Mouse (Mus musculus) mouse embryonic stem cell (cell line): Measurements from ENCODE around the gene Cxcl5.

Experiments used
- in situ Hi-C, 2 experiments: fragments of 300-500 bp; cut with MboI; formaldehyde crosslinking; loops; 1 replicate in 1 of 2; 3 replicates in 1 of 2; pipeline ENCODE4 v1.14.3; 2019 to 2020; ENCODE audit warnings: low sequenced_read_pairs in 2 of 2, low pct_unique_long_range_greater_than_20kb in 1 of 2, mixed read lengths in 1 of 2; ENCODE audit not compliant: unreplicated experiment in 1 of 2

Cxcl5 gene

GRCm38 (mm10) chr5:90777621-90778020 lies 18.5 kb downstream of the Cxcl5 start:
- in situ Hi-C loops, result loop anchor here in 1 of 2 experiments (25.0 kb wide), 1 partner anchor 115 kb away; no protein-coding TSS in a partner anchor

DNA sequence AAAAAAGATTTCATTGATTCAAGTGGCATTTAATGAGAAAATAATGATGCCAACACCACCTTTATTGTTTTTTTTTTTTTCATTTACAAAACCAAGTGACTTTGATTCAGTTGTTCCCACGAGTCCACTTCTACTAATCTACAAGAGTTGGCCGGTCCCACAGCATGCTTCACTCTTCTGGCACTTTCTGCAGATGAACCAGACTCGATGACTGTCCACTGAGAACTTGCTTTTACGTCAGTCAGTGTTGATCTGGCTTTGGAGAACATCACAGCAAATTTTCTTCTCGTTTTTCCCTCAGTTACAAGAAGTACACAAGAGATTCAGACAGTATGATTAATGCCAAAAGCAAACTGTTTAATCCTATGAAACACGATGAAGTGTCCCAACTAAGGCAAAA lies 19.7 kb downstream of the Cxcl5 start:
- in situ Hi-C loops, result loop anchor here in 1 of 2 experiments (25.0 kb wide), 1 partner anchor 117 kb away; no protein-coding TSS in a partner anchor

- in situ Hi-C loops, result loop anchor here in 1 of 2 experiments (25.0 kb wide), 1 partner anchor 121 kb away; no protein-coding TSS in a partner anchor
These were observed 24.5 kb downstream of the Cxcl5 start for GRCm38 (mm10) chr5:90783697-90784096.

DNA sequence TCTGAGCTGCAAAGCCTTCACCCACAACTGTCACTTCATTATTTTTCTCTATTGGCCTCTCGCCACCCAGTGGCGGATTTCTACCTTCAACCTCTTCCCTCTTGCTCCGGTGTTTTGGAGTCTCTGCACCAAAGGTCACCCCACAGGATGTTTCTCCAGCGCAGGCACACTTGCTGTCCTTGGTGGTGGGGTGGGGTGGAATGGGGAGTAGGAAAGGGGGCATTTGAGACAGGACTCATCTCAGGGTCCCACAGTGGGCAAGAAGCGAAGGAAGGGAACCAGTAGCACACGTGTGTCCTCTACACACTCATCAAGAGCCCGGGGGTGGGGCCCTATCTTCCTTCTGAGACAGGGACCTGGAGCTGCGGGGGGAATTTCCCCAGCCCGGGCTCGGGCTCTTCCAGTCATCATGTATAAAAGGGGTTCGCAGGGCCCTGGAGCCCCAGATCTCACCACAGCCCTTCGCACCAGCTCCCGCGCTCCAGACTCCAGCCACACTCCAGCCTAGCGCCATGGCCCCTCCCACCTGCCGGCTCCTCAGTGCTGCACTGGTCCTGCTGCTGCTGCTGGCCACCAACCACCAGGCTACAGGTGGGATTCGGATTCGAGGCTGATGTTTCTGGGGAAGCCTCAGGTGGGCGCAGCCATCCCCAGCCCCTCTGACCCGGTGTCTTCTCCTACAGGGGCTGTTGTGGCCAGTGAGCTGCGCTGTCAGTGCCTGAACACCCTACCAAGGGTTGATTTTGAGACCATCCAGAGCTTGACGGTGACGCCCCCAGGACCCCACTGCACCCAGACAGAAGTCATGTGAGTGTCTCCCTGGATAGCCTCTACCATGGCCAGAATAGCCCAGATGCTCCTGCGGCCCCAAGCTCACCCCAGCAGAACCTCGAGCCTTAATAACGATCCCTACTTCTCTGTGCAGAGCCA lies 26.8 kb downstream of the Cxcl5 start, which contains the start of gene Cxcl3:
Cxcl3 (plus strand) TSS at position 445 of the 930 bp plus-strand sequence.
- in situ Hi-C loops, result loop anchor here in 1 of 2 experiments (25.0 kb wide), 1 partner anchor 124 kb away; no protein-coding TSS in a partner anchor

- in situ Hi-C loops, result loop anchor here in 1 of 2 experiments (25.0 kb wide), 1 partner anchor 126 kb away; no protein-coding TSS in a partner anchor
These were observed 29.0 kb downstream of the Cxcl5 start for GRCm38 (mm10) chr5:90788114-90788513.

- in situ Hi-C loops, result loop anchor here in 1 of 2 experiments (25.0 kb wide), 1 partner anchor 127 kb away; no protein-coding TSS in a partner anchor
These were observed 30.3 kb downstream of the Cxcl5 start for GRCm38 (mm10) chr5:90789306-90790073.

DNA sequence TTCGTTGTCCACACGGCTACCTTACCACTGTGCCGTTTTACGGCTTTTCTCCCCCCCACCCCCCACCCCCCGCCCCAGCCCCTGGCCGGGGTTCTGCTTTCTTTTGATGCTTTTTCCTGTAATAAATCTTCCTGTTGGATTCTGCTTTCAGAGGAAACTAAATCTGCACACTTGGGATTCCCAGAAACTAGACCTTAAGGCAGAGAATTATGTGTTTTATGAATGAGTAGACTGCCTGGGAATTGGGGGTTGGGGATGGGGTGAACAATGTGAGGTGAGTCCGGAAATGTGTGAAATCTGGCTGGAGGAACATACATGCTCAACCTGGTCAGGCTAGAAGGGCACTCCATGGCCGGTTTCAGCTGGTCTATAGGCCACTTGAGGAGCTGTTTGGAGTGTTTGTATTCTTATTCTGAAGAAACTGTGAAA lies 30.9 kb downstream of the Cxcl5 start:
- in situ Hi-C loops, result loop anchor here in 1 of 2 experiments (25.0 kb wide), 1 partner anchor 128 kb away; no protein-coding TSS in a partner anchor

DNA sequence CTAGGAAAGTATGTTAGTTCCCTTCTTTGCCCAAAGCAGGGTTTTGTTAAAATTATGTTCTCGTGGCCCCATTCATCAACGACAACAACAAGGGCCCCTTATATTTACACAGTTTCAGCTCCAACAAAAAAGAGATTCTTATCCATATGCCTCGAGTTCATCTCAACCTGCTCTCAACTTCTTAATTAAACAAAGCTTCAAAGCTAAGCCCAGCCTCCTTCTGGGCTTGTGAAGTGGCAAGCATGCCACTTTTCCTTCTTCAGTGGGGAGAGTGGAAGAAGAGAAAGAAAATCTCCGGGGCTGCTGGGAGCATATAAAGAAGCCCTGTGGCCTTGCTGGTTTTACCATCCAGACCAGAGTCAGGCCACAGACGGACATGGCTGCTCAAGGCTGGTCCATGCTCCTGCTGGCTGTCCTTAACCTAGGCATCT lies 35.0 kb downstream of the Cxcl5 start, which contains the start of gene Cxcl15:
Cxcl15 (plus strand) TSS at position 340 of the 431 bp plus-strand sequence.
- in situ Hi-C loops, result loop anchor here in 1 of 2 experiments (25.0 kb wide), 1 partner anchor 132 kb away; no protein-coding TSS in a partner anchor

DNA sequence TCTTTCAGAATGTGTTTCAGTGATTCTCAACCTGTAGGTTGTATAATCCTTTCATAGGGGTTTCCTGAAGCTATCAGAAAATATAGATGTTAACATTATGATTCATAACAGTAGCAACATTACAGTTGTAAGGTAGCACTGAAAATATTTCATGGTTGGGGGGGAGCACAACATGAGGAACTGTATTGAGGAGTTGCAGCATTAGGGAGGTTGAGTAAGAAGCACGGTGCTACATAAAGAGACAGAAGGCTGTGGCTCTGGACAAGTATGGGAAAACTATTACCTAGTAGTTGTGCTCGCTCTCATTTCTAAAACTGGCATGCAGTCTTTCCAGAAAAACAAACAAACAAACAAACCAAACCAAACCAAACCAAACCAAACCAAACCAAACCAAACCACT lies 36.2 kb downstream of the Cxcl5 start:
- in situ Hi-C loops, result loop anchor here in 1 of 2 experiments (25.0 kb wide), 1 partner anchor 133 kb away; no protein-coding TSS in a partner anchor

- in situ Hi-C loops, result no loop called here
These were observed 45.4 kb downstream of the Cxcl5 start for GRCm38 (mm10) chr5:90804574-90804973.

DNA sequence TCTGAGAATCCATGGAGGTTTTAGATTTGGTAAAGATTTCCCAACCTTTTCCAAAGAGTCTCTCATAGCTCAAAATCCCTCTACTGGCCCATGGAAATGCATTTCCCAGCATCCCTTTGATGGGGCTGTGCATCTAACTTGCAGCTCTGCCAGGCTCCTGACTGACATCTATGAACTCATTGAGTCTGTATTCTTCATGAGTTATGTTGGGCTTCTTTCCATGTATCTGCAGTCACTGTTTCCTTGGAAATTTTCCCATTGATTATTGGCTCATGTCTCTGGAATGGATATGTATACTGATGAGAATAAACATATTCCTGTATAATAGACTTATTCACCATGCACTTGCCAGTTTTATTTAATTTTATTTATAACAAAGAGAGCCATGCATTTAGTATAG lies 46.9 kb downstream of the Cxcl5 start:
- in situ Hi-C loops, result no loop called here

GRCm38 (mm10) chr5:90807176-90807950 lies 48.2 kb downstream of the Cxcl5 start:
- in situ Hi-C loops, result no loop called here
